Mouse (Mus musculus) lung, adult 18-20 months (tissue): ENCODE measurements around the gene Vcpkmt.

ENCODE experiments used
- DNase-seq, 2 experiments: peaks; one replicate each; pipeline ENCODE4 v3.0.0; 2022; ENCODE audit warnings: mixed read lengths in 2 of 2

The Vcpkmt gene

DNA sequence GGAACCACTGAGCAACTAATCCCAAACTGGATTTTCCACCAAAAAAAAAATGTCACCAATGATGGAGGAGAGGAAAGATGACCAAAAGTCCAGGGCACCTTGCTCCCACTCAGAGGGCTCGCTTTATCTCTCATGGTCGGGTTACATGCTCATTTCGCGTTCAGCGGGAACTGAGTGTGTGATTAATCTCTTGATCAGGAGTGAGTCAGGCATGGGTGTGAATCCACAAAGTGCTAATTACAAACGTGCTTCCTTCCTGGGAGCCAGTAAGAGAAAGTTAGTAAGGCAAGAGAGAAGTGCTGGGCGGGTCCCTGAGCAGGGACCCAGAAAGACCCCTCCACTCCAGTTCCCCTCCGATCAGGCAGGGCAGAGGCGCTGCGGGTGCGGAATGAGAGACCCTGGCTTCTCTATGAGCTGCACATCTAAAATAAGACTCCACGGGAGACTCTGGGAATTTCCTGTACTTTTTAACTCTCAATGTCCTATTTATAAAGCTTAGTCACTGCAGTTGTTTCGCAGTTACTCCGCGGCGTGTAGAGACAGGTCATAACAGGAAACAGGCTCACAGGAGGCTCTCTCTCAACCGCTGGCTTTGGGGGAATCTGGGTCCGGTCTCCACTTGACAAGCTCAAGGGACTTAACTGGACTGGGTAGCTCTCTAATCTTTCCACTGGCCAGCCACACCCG is 45.0 kb downstream of the Vcpkmt start:
- DNase-seq: peak; percentile 58 to 68

DNA sequence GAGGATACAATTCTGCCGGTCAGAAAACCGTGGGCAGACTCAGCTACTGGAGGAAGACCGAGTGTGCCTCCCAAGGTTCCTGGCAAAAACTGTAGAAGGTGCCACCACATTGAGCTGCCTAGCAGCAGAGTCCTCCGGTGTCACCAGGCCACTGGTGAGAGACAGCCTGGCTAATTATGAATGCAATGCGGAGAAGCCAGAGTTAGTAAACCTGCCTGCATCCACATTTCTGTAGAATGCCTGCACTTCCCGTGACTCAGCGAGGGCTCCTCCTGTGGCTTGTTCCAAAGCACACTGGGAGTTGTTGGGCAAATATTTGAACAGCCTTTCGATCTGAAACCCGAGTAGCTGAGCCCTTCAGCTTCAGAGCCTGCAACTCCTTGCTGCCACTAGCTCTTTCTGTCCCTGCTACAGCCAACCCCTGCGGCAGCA is 45.6 kb downstream of the Vcpkmt start:
- peak; percentile 84 to 88 for DNase-seq

DNA sequence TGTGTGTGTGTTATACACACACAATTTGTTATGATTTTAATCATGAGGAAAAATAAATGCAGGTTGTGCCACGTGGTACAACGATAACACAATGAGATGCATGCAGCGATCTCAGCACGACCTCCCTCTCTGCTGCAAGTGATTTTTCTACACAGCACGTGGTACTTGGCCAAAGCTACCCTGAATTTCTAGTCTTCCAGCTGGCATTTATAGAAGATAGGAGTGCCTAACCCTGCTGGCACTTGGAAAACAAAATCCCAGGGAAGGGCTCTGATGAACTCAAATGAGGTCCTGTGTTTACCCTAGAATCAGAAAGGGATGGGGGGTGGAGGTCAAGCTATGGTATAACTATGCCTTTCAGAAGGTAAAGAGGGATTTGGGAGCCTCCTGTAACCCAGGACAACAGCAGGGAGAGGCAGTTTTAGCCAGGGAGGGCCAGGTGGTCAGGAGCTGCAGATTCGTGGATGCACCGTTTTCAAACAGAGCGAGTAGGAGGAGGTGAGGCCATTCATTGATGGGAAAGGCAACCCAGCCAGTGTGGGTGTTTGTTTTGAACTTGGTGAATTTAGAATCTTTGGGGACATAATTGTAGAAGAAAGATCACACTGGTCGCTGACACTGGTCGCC is 46.1 kb downstream of the Vcpkmt start:
- no peak for DNase-seq

- no peak for DNase-seq
Observed at GRCm38 (mm10) chr12:69533237-69533636, 49.6 kb downstream of the Vcpkmt start.

- DNase-seq: no peak
Observed at GRCm38 (mm10) chr12:69532530-69532929, 50.3 kb downstream of the Vcpkmt start.

DNA sequence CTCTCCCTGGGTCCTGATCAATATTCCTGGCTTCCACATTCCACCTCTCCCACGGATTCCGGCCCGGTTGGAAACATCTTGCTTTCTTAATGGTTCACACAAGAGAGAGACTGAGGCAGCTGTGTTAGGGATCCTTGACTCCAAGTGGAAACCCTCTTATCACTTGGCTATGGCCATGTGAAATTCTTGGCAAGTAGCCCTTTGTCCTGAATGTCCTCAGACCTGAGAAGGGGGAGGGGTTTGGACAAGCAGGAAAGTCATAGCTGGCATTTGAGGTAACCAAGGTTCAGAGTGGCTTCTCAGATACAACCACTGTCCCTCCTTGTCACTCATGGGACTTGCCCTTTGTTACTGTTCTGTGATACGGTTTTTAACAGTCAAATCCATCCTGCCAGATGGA is 50.7 kb downstream of the Vcpkmt start:
- peak; percentile 55 to 77 for DNase-seq

DNA sequence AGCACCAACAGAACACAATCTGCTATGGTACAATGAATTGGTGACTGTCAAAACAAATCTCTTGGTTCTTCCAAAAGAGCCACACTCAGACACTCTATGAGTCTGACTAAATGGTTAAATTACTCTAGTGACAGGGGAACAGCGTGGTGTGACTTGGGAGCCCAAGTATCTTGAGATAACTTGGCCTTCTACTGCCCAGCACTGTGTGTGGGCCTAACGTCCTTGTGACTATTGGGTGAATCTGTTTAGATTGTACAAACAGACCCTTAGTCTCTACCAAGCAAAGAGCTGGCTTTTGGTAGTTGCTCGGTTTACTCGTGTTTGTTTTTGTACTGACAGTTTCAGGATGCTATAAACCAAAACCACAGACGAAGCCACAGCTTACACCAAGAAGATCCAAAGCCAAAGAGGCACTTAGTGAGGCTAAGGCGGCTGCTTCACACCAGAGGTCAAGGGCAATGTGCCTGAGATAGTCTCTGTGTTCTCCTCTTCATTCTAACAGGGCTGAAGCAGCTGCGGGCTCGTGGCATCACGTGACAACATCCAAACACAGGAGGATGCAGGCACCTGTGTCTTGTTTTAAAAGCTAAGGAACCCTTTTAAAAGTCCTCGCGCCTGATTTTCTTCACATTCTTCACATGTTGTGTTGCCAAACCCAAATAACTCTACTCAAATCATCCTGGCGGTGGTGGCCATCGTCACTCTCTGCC is 53.0 kb downstream of the Vcpkmt start:
- no peak for DNase-seq

DNA sequence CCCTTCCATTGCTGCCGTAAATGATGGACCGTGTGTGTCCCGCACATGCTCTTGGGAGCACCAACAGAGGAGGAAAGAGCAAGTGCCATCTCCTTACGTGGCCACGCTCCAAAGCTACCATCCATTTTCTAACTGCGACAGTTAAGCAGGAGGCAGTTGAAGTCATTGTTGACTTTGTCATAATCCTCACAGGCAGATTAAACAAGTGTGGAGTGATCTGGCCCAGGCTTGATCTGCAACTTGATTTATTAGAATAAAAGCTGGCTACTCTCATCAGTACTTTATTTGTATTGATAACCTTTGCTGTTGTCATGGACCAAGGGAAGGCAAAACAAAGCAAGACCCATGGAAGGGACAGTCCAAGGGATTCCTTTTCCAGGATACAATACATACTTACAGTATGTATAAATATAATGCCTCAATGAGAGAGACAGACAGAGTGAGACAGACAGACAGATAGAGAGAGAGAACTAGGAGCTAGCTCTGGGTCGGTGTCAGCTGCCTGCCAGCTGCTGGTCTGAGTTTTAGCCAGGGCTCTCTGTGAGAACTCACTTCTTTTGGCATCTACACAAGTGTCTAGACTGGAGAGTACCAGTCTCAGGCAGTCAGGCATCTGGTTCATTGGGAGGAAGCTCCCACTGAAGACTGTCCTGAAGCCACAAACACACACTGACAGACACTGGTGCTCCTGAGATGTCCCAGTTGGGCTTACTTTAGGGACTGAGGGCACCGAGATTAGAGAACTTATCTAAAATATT is 54.4 kb downstream of the Vcpkmt start:
- no peak for DNase-seq
